Mouse (Mus musculus) limb, embryonic 11.5 days (tissue): ENCODE data around the gene Gpsm2. TPM values are rescaled to one million over a fixed set of nuclear protein-coding genes. Genes with fewer than 3 reads are reported as not detected.
"Not testable (repeated sequence)": the region's sequence is repeated elsewhere in the genome, so short reads cannot be mapped to it uniquely, and the experiment has no call there.

Experiments
- ATAC-seq: fragments of 200-750 bp; cut with Nextera tagmentation; 2 replicates; pipeline ENCODE4 v1.8.0; 2017; ENCODE audit warnings: low read depth; ENCODE audit not compliant: insufficient number of reproducible peaks, low FRiP score, low TSS enrichment
- DNase-seq: peaks from one replicate; pipeline ENCODE4 v3.0.0-alpha.2; 2015; ENCODE audit warnings: low spot score
- H3K27ac ChIP-seq: fragments of 300-500 bp; sonication (generic); replicated peaks from 2 replicates; pipeline ENCODE4 v1.5.1; 2014; ENCODE audit warnings: low read depth, mild to moderate bottlenecking, low read length
- H3K27me3 ChIP-seq: fragments of 300-500 bp; sonication (generic); 2 replicates; pipeline ENCODE4 v1.6.1; 2014; ENCODE audit warnings: mild to moderate bottlenecking, low read length, mixed read lengths; ENCODE audit not compliant: control insufficient read depth, insufficient read depth
- H3K36me3 ChIP-seq: fragments of 300-500 bp; sonication (generic); 2 replicates; pipeline ENCODE4 v1.6.1; 2014; ENCODE audit warnings: mild to moderate bottlenecking, low read length, moderate library complexity, mixed read lengths; ENCODE audit not compliant: control insufficient read depth, insufficient read depth
- H3K4me1 ChIP-seq: fragments of 300-500 bp; sonication (generic); 2 replicates; pipeline ENCODE4 v1.6.1; 2014; ENCODE audit warnings: low read length, mixed read lengths; ENCODE audit not compliant: control insufficient read depth, insufficient read depth
- H3K4me2 ChIP-seq: fragments of 300-500 bp; sonication (generic); 2 replicates; pipeline ENCODE4 v1.6.1; 2014; ENCODE audit warnings: low read depth, mild to moderate bottlenecking, moderate library complexity; ENCODE audit not compliant: severe bottlenecking
- H3K4me3 ChIP-seq: fragments of 300-500 bp; sonication (generic); 2 replicates; pipeline ENCODE4 v1.5.1; 2014; ENCODE audit warnings: low read depth, low read length
- H3K9ac ChIP-seq: fragments of 300-500 bp; sonication (generic); 2 replicates; pipeline ENCODE4 v1.6.1; 2014; ENCODE audit warnings: mild to moderate bottlenecking, low read length
- H3K9me3 ChIP-seq: fragments of 300-500 bp; sonication (generic); 2 replicates; pipeline ENCODE4 v1.6.1; 2016; ENCODE audit warnings: low read length; ENCODE audit not compliant: control insufficient read depth
- WGBS: fragments of 180-500 bp; shearing (Covaris S2); extraction: QIAGEN DNeasy Blood & Tissue Kit; methylation state at CpG from one replicate; pipeline ENCODE4 v1.1.7; 2014; 5-methylcytosine and 5-hydroxymethylcytosine counted together
- polyA plus RNA-seq: library from polyadenylated mRNA; unstranded; fragments of >200 nt; fragmentation: Nextera tagmentation; extraction: Ambion mirVana; gene quantifications from 2 replicates; pipeline ENCODE4 v1.2.1, GENCODE M21; 2014

Gpsm2 gene
- polyA plus RNA-seq, 1 experiment from 2014 or later = 95.4 TPM

DNA sequence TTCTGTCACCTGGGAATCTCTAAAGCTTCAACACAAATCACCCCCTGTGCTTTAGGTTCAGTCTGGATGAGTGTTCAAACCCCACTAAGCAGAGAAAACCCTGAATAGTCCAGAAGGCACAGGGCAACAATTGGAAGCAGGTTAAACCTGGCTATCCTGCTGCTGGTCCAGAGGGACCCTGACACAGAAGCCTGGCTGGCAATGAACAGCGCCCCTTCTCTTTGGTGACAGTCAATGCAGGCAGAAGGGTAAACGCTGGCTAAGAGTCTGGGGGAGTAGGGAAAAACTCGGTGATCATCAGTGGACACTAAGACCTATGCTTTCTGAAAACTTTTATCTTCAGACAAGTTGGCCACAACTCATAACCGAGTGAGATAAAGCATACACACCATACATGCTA is 22.3 kb downstream of the Gpsm2 start:
- Histone ChIP-seq H3K27ac (no peak overlapping the region), H3K4me3 (no peak overlapping the region), H3K4me1 (no peaks in the 10 kb centered on the region), H3K9me3 (no peaks in the 10 kb centered on the region), H3K36me3 (peaks cover 19% of the 10 kb centered on the region), H3K4me2 (no peak overlapping the region), H3K9ac (no peak overlapping the region), H3K27me3 (no peaks in the 10 kb centered on the region)
- ATAC-seq (no peak), DNase-seq (no peak)
- 91% methylated on average over 4 of the region's 4 CpGs for WGBS

GRCm38 (mm10) chr3:108698662-108699061 is 23.4 kb downstream of the Gpsm2 start:
- no peak for ATAC-seq
- Histone ChIP-seq H3K36me3 (peaks cover 22% of the 10 kb centered on the region), H3K9me3 (no peaks in the 10 kb centered on the region), H3K9ac (no peak overlapping the region), H3K27me3 (no peaks in the 10 kb centered on the region), H3K4me3 (no peak overlapping the region), H3K4me1 (no peaks in the 10 kb centered on the region), H3K27ac (no peak overlapping the region), H3K4me2 (no peak overlapping the region)
- WGBS = 91% methylated on average over 8 of the region's 8 CpGs
- no peak for DNase-seq

DNA sequence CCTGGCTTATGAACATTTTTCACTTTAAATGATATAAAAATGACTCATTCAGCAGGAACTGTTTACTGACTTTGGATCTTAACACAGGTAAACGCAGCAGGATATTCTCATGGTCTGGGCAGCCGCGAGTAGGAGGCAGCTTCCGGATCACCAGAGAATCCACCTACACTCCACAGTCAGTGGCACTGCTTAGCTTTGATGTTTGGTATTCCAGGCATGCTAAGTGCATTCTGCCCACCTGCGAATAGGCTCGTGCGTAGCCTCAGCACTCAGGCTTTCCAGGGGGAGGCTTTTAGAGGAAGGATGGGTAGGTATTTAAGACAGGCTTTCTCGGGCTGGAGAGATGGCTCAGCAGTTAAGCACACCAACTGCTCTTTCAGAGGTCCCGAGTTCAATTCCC is 27.8 kb downstream of the Gpsm2 start:
- Histone ChIP-seq H3K27me3 (no peaks in the 10 kb centered on the region), H3K36me3 (peaks cover 15% of the 10 kb centered on the region), H3K9ac (no peak overlapping the region), H3K4me3 (no peak overlapping the region), H3K4me1 (no peaks in the 10 kb centered on the region), H3K4me2 (no peak overlapping the region), H3K27ac (no peak overlapping the region), H3K9me3 (no peaks in the 10 kb centered on the region)
- 91% methylated on average over 9 of the region's 9 CpGs for WGBS
- DNase-seq = no peak
- ATAC-seq = no peak

DNA sequence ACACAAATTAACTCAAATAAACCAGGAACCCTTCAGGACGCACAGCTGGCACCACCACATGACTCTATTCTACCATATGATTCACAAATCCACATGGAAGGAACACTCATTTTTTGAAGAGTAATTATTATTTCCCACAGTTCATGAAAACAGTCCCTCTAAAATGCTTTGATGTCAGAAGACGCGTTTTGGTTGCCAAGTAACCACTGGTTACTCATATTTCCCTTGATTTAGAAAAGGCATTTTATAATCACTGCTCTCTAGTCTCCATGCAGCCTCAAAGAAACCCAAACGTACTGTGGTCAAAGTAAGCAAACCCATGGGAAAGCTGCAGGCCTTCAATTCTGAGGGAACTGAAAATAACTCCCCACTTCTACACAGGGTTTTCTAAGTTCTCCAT is 32.1 kb downstream of the Gpsm2 start:
- H3K27ac ChIP-seq = peak overlapping the region; percentile 47; the same call in 1 of the 2 replicates
- ATAC-seq (no peak), DNase-seq (no peak)
- H3K36me3 ChIP-seq = peaks cover 13% of the 10 kb centered on the region
- WGBS = 77% methylated on average over 4 of the region's 4 CpGs
- no peaks in the 10 kb centered on the region for H3K27me3 ChIP-seq
- H3K9me3 ChIP-seq = no peaks in the 10 kb centered on the region
- no peak overlapping the region for H3K9ac ChIP-seq
- H3K4me3 ChIP-seq = no peak overlapping the region
- H3K4me2 ChIP-seq = no peak overlapping the region
- H3K4me1 ChIP-seq = no peaks in the 10 kb centered on the region

GRCm38 (mm10) chr3:108689446-108689845 is 32.7 kb downstream of the Gpsm2 start:
- H3K9ac ChIP-seq = no peak overlapping the region
- no peaks in the 10 kb centered on the region for H3K9me3 ChIP-seq
- 62% methylated on average over 8 of the region's 8 CpGs for WGBS
- H3K36me3 ChIP-seq = peaks cover 13% of the 10 kb centered on the region
- peak overlapping the region; percentile 47; the same call in 1 of the 2 replicates for H3K27ac ChIP-seq
- H3K4me3 ChIP-seq = no peak overlapping the region
- ATAC-seq = 0 out of 2 replicates have a peak, but pooled peaks have one; percentile 3
- no peaks in the 10 kb centered on the region for H3K27me3 ChIP-seq
- no peaks in the 10 kb centered on the region for H3K4me1 ChIP-seq
- DNase-seq = no peak
- no peak overlapping the region for H3K4me2 ChIP-seq

DNA sequence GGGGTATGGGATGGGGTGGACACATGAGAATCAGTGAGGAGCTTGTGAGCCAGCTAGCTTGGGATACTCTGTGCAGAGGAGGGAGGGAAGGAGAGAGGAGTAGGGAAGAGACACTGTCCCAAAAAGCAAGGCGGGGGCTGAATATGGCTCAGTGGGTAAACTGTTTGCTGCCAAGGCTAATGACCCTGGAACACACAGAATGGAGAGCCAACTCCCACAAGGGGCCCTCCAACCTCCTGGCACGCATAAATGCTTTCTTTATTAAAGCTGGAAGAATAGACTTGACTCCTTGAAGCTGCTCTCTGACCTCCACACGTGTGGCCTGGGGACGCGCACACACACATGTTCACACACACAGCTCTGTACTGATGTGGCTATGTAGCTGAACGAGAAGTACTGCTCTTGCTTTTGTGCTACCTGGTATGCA is 33.1 kb downstream of the Gpsm2 start:
- WGBS = 74% methylated on average over 6 of the region's 6 CpGs
- Histone ChIP-seq H3K9ac (no peak overlapping the region), H3K4me1 (no peaks in the 10 kb centered on the region), H3K36me3 (peaks cover 10% of the 10 kb centered on the region), H3K4me3 (no peak overlapping the region), H3K4me2 (no peak overlapping the region), H3K9me3 (no peaks in the 10 kb centered on the region), H3K27ac (peak overlapping the region; percentile 47; the same call in 1 of the 2 replicates), H3K27me3 (no peaks in the 10 kb centered on the region)
- ATAC-seq = peak; percentile 60; the same call in 1 of the 2 replicates
- DNase-seq = no peak

- no peak overlapping the region for H3K27ac ChIP-seq
- no peak for ATAC-seq
- no peaks in the 10 kb centered on the region for H3K4me1 ChIP-seq
- H3K4me3 ChIP-seq = no peak overlapping the region
- H3K9ac ChIP-seq = no peak overlapping the region
- H3K27me3 ChIP-seq = no peaks in the 10 kb centered on the region
- no peaks in the 10 kb centered on the region for H3K9me3 ChIP-seq
- WGBS = 97% methylated on average over 7 of the region's 7 CpGs
- DNase-seq = no peak
- peaks cover 21% of the 10 kb centered on the region for H3K36me3 ChIP-seq
- no peak overlapping the region for H3K4me2 ChIP-seq
These were observed 36.4 kb downstream of the Gpsm2 start for GRCm38 (mm10) chr3:108685701-108686100.

GRCm38 (mm10) chr3:108683597-108683996 is 38.5 kb downstream of the Gpsm2 start:
- H3K4me3 ChIP-seq = not testable (repeated sequence)

DNA sequence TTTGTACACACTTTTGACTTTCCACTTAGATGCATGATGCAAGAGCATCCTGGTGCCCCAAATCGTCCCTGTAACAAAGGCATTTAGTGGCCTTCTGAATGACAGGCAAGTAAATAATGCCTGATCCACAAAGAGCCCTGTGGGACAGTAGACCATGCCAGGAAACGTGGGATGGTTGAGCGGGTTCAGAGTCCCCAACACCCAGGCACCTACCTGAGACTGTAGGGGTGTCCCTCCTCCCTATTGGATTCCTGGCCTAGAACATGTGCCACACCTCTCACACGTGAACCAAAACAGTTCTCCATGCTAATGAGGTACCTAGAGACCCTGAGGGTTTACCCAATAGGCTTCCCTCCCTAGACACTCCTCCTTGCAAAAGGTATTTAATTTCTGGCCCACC is 41.1 kb downstream of the Gpsm2 start:
- H3K27ac ChIP-seq = no peak overlapping the region

More at GRCm38 (mm10) chr3:108683597-108683996, 38.5 kb downstream of the Gpsm2 start:
- not testable (repeated sequence) for H3K9me3 ChIP-seq, H3K27ac ChIP-seq, H3K4me1 ChIP-seq, H3K4me2 ChIP-seq, H3K9ac ChIP-seq, ATAC-seq, DNase-seq, H3K27me3 ChIP-seq
- peaks cover 21% of the 10 kb centered on the region for H3K36me3 ChIP-seq
- WGBS = 95% methylated on average over 5 of the region's 5 CpGs

More for the DNA sequence above, 41.1 kb downstream of the Gpsm2 start:
- no peak overlapping the region for H3K4me2 ChIP-seq
- H3K27me3 ChIP-seq = no peaks in the 10 kb centered on the region
- ATAC-seq (no peak), DNase-seq (no peak)
- H3K9me3 ChIP-seq = no peaks in the 10 kb centered on the region
- H3K36me3 ChIP-seq = peaks cover 19% of the 10 kb centered on the region
- H3K4me1 ChIP-seq = no peaks in the 10 kb centered on the region
- WGBS = 92% methylated on average over 4 of the region's 4 CpGs
- H3K9ac ChIP-seq = no peak overlapping the region
- H3K4me3 ChIP-seq = no peak overlapping the region
